Mouse (Mus musculus) bone marrow, adult 2 months (tissue): Measurements from ENCODE around the gene Crtac1.

ENCODE experiments used
- CTCF ChIP-seq: fragments of 200-500 bp; IDR thresholded peaks from 2 replicates; pipeline ENCODE4 v1.5.1; 2011; ENCODE audit warnings: low read length, control low read depth; ENCODE audit not compliant: control insufficient read depth, insufficient read depth
- POLR2A ChIP-seq: fragments of 200-500 bp; IDR thresholded peaks from 2 replicates; pipeline ENCODE4 v1.6.1; 2011; ENCODE audit warnings: low read depth, mild to moderate bottlenecking, control low read depth, low read length, borderline replicate concordance; ENCODE audit not compliant: control insufficient read depth

GRCm38 (mm10) chr19:42477769-42478168 is 46.2 kb upstream of the Crtac1 start:
- TF ChIP-seq POLR2A (no peak), CTCF (no peak)
